Mouse (Mus musculus) liver, postnatal 0 days (tissue): ENCODE measurements around the gene Mccc1. TPM values are rescaled to one million over a fixed set of nuclear protein-coding genes. Genes with fewer than 3 reads are reported as not detected.

Experiments used
- ATAC-seq: fragments of 200-750 bp; cut with Nextera tagmentation; 2 replicates; pipeline ENCODE4 v1.8.0; 2017; ENCODE audit warnings: mild to moderate bottlenecking, moderate library complexity
- DNase-seq: peaks from one replicate; pipeline ENCODE4 v3.0.0-alpha.2; 2016
- H3K27ac ChIP-seq: fragments of 300-500 bp; sonication (generic); 2 replicates; pipeline ENCODE4 v1.5.1; 2014; ENCODE audit warnings: antibody characterized with exemption, moderate library complexity, mild to moderate bottlenecking, low read depth
- H3K27me3 ChIP-seq: fragments of 300-500 bp; sonication (generic); 2 replicates; pipeline ENCODE4 v1.6.1; 2014; ENCODE audit warnings: low read length, control low read depth, mixed read lengths; ENCODE audit not compliant: insufficient read depth
- H3K36me3 ChIP-seq: fragments of 300-500 bp; sonication (generic); replicated peaks from 2 replicates; pipeline ENCODE4 v1.6.1; 2014; ENCODE audit warnings: mild to moderate bottlenecking, control low read depth, low read length, moderate library complexity, mixed read lengths; ENCODE audit not compliant: insufficient read depth
- H3K4me1 ChIP-seq: fragments of 300-500 bp; sonication (generic); 2 replicates; pipeline ENCODE4 v1.6.1; 2014; ENCODE audit warnings: antibody characterized with exemption, mild to moderate bottlenecking, control low read depth; ENCODE audit not compliant: insufficient read depth
- H3K4me2 ChIP-seq: fragments of 300-500 bp; sonication (generic); 2 replicates; pipeline ENCODE4 v1.6.1; 2014; ENCODE audit warnings: low read depth, mild to moderate bottlenecking, low read length, moderate library complexity, mixed read lengths
- H3K4me3 ChIP-seq: fragments of 300-500 bp; sonication (generic); 2 replicates; pipeline ENCODE4 v1.5.1; 2014; ENCODE audit warnings: low read depth, low read length
- H3K9ac ChIP-seq: fragments of 300-500 bp; sonication (generic); replicated peaks from 2 replicates; pipeline ENCODE4 v1.6.1; 2014; ENCODE audit warnings: mild to moderate bottlenecking, moderate library complexity
- H3K9me3 ChIP-seq: fragments of 300-500 bp; sonication (generic); 2 replicates; pipeline ENCODE4 v1.6.1; 2016; ENCODE audit warnings: mild to moderate bottlenecking, control low read depth, low read length, mixed read lengths
- CTCF ChIP-seq: sonication (generic); IDR thresholded peaks from 2 replicates; pipeline ENCODE4 v1.5.1; 2016; ENCODE audit warnings: antibody characterized with exemption, low read depth
- EP300 ChIP-seq: IDR thresholded peaks from 2 replicates; pipeline ENCODE4 v1.6.1; 2016; ENCODE audit warnings: antibody characterized with exemption, low read depth, mild to moderate bottlenecking
- WGBS: fragments of 180-500 bp; shearing (Covaris S2); extraction: QIAGEN DNeasy Blood & Tissue Kit; methylation state at CpG from one replicate; pipeline ENCODE4 v1.1.7; 2014; ENCODE audit not compliant: insufficient replicate concordance; 5-methylcytosine and 5-hydroxymethylcytosine counted together
- polyA plus RNA-seq: library from polyadenylated mRNA; unstranded; fragments of >200 nt; fragmentation: Nextera tagmentation; extraction: Ambion mirVana; gene quantifications from 2 replicates; pipeline ENCODE4 v1.2.1, GENCODE M21; 2015

Mccc1 gene
- 15.2 and 15.5 TPM in 2 replicates for polyA plus RNA-seq

GRCm38 (mm10) chr3:36000275-36001239 lies at the start of gene Mccc1:
Gene Mccc1, minus strand, starts transcription at chr3:36000678.
- DNase-seq = peak; percentile 92
- no peak for TF ChIP-seq CTCF
- peak; percentile 77 for TF ChIP-seq EP300
- no peaks in the 10 kb centered on the region for H3K27me3 ChIP-seq
- H3K9ac ChIP-seq = peak within 1 kb of the TSS; percentile 82
- peaks cover 3% of the 10 kb centered on the region; the same call in 1 of the 2 replicates for H3K4me1 ChIP-seq
- peak within 1 kb of the TSS; percentile 73 for H3K4me2 ChIP-seq
- H3K9me3 ChIP-seq = no peaks in the 10 kb centered on the region
- ATAC-seq = peak; percentile 100
- H3K27ac ChIP-seq = peak within 1 kb of the TSS; percentile 92
- peak within 1 kb of the TSS; percentile 88 for H3K4me3 ChIP-seq
- H3K36me3 ChIP-seq = no peaks in the 10 kb centered on the region
- 3% methylated on average over 39 of the region's 39 CpGs for WGBS

GRCm38 (mm10) chr3:36049106-36049505 lies 48.6 kb upstream of the Mccc1 start:
- H3K27me3 ChIP-seq = no peaks in the 10 kb centered on the region
- ATAC-seq = no peak

GRCm38 (mm10) chr3:36045086-36045485 lies 44.6 kb upstream of the Mccc1 start:
- no peak overlapping the region for H3K9ac ChIP-seq
- no peak overlapping the region for H3K27ac ChIP-seq
- no peak overlapping the region for H3K4me3 ChIP-seq
- no peaks in the 10 kb centered on the region for H3K36me3 ChIP-seq
- whole genome bisulfite sequencing = 61% methylated on average over 4 of the region's 4 CpGs
- H3K4me1 ChIP-seq = no peaks in the 10 kb centered on the region
- H3K27me3 ChIP-seq = no peaks in the 10 kb centered on the region
- H3K4me2 ChIP-seq = no peak overlapping the region
- DNase-seq (no peak), ATAC-seq (no peak)
- H3K9me3 ChIP-seq = no peaks in the 10 kb centered on the region
- TF ChIP-seq CTCF = no peak
- no peak for TF ChIP-seq EP300

More at GRCm38 (mm10) chr3:36049106-36049505, 48.6 kb upstream of the Mccc1 start:
- Histone ChIP-seq H3K27ac (no peak overlapping the region), H3K4me3 (no peak overlapping the region), H3K36me3 (no peaks in the 10 kb centered on the region), H3K4me2 (no peak overlapping the region), H3K9ac (no peak overlapping the region), H3K4me1 (no peaks in the 10 kb centered on the region), H3K9me3 (no peaks in the 10 kb centered on the region)
- DNase-seq = no peak
- WGBS = 45% methylated on average over 1 of the region's 1 CpGs
- TF ChIP-seq EP300 (no peak), CTCF (no peak)

GRCm38 (mm10) chr3:36044520-36044919 lies 44.0 kb upstream of the Mccc1 start:
- Histone ChIP-seq H3K36me3 (no peaks in the 10 kb centered on the region), H3K27ac (no peak overlapping the region), H3K9ac (no peak overlapping the region), H3K27me3 (no peaks in the 10 kb centered on the region), H3K4me3 (no peak overlapping the region), H3K4me2 (no peak overlapping the region), H3K4me1 (no peaks in the 10 kb centered on the region), H3K9me3 (no peaks in the 10 kb centered on the region)
- no peak for TF ChIP-seq CTCF
- no peak for TF ChIP-seq EP300
- ATAC-seq (no peak), DNase-seq (no peak)

GRCm38 (mm10) chr3:36031740-36032510 lies 31.4 kb upstream of the Mccc1 start:
- no peak for DNase-seq
- WGBS = 58% methylated on average over 6 of the region's 6 CpGs

GRCm38 (mm10) chr3:36029993-36030392 lies 29.5 kb upstream of the Mccc1 start:
- WGBS = 58% methylated on average over 4 of the region's 4 CpGs
- H3K36me3 ChIP-seq = no peaks in the 10 kb centered on the region

More at GRCm38 (mm10) chr3:36031740-36032510, 31.4 kb upstream of the Mccc1 start:
- ATAC-seq = no peak
- H3K36me3 ChIP-seq = no peaks in the 10 kb centered on the region
- H3K9ac ChIP-seq = no peak overlapping the region
- no peaks in the 10 kb centered on the region for H3K27me3 ChIP-seq
- H3K4me3 ChIP-seq = no peak overlapping the region
- no peaks in the 10 kb centered on the region for H3K4me1 ChIP-seq
- no peaks in the 10 kb centered on the region for H3K9me3 ChIP-seq
- H3K4me2 ChIP-seq = no peak overlapping the region
- TF ChIP-seq EP300 (no peak), CTCF (no peak)
- no peak overlapping the region for H3K27ac ChIP-seq

More at GRCm38 (mm10) chr3:36029993-36030392, 29.5 kb upstream of the Mccc1 start:
- DNase-seq (no peak), ATAC-seq (no peak)
- no peak overlapping the region for H3K4me3 ChIP-seq
- no peaks in the 10 kb centered on the region for H3K9me3 ChIP-seq
- H3K27me3 ChIP-seq = no peaks in the 10 kb centered on the region
- no peak overlapping the region for H3K27ac ChIP-seq
- no peak overlapping the region for H3K4me2 ChIP-seq
- H3K4me1 ChIP-seq = no peaks in the 10 kb centered on the region
- TF ChIP-seq CTCF (no peak), EP300 (no peak)
- no peak overlapping the region for H3K9ac ChIP-seq
